Mouse (Mus musculus): ENCODE results near the gene Spsb2. TPM values are rescaled to one million over a fixed set of nuclear protein-coding genes. Genes with fewer than 3 reads are reported as not detected.

Gene Spsb2
- polyA plus RNA-seq (2016; fragmentation: Nextera tagmentation; extraction: Ambion mirVana), result 7.4 and 8.9 TPM in 2 replicates

GRCm38 (mm10) chr6:124808358-124809012, at the start of gene Spsb2:
TSS of gene Spsb2 (plus strand) at chr6:124808661.
- Histone ChIP-seq H3K27me3 (ENCODE audit: poor library complexity, severe bottlenecking) (no peaks in the 10 kb centered on the region), H3K9me3 (no peaks in the 10 kb centered on the region), H3K27ac (peak within 1 kb of the TSS; percentile 83), H3K4me1 (peaks cover 80% of the 10 kb centered on the region), H3K4me3 (peak within 1 kb of the TSS; percentile 56), H3K36me3 (replicated peaks) (peaks cover 35% of the 10 kb centered on the region)
- 3% methylated on average over 29 of the region's 29 CpGs for WGBS
- DNase-seq (ENCODE audit: extremely low spot score, low spot score), result peak; percentile 83

GRCm38 (mm10) chr6:124758849-124759232, 49.6 kb upstream of the Spsb2 start:
- Histone ChIP-seq H3K4me3 (peak overlapping the region; percentile 91), H3K4me1 (peaks cover 49% of the 10 kb centered on the region), H3K9me3 (no peaks in the 10 kb centered on the region), H3K27ac (peak overlapping the region; percentile 99), H3K36me3 (replicated peaks) (0 out of 2 replicates have a peak, but pooled peaks cover 2% of the 10 kb centered on the region), H3K27me3 (ENCODE audit: poor library complexity, severe bottlenecking) (peaks cover 8% of the 10 kb centered on the region)
- WGBS, result 71% methylated on average over 2 of the region's 2 CpGs
- no peak for DNase-seq (ENCODE audit: extremely low spot score, low spot score)

GRCm38 (mm10) chr6:124759259-124759658, 49.2 kb upstream of the Spsb2 start:
- no peaks in the 10 kb centered on the region for H3K9me3 ChIP-seq
- peaks cover 12% of the 10 kb centered on the region for H3K27me3 ChIP-seq (ENCODE audit: poor library complexity, severe bottlenecking)
- peak overlapping the region; percentile 99 for H3K27ac ChIP-seq
- peak; percentile 78 for DNase-seq (ENCODE audit: extremely low spot score, low spot score)
- 6% methylated on average over 5 of the region's 5 CpGs for WGBS
- H3K4me1 ChIP-seq, result peaks cover 45% of the 10 kb centered on the region
- peak overlapping the region; percentile 91 for H3K4me3 ChIP-seq
- H3K36me3 ChIP-seq (replicated peaks), result 0 out of 2 replicates have a peak, but pooled peaks cover 2% of the 10 kb centered on the region

- WGBS, result 83% methylated on average over 7 of the region's 7 CpGs
- no peaks in the 10 kb centered on the region for H3K36me3 ChIP-seq (replicated peaks)
- peaks cover 45% of the 10 kb centered on the region for H3K4me1 ChIP-seq
- H3K27ac ChIP-seq, result no peak overlapping the region
- no peak for DNase-seq (ENCODE audit: extremely low spot score, low spot score)
- H3K9me3 ChIP-seq, result no peaks in the 10 kb centered on the region
- peaks cover 65% of the 10 kb centered on the region for H3K27me3 ChIP-seq (ENCODE audit: poor library complexity, severe bottlenecking)
- no peak overlapping the region for H3K4me3 ChIP-seq
Observed at GRCm38 (mm10) chr6:124765951-124766350, 42.5 kb upstream of the Spsb2 start.

- H3K9me3 ChIP-seq, result no peaks in the 10 kb centered on the region
- WGBS, result 32% methylated on average over 4 of the region's 4 CpGs
- no peaks in the 10 kb centered on the region for H3K36me3 ChIP-seq (replicated peaks)
- peaks cover 76% of the 10 kb centered on the region for H3K27me3 ChIP-seq (ENCODE audit: poor library complexity, severe bottlenecking)
- H3K4me1 ChIP-seq, result peaks cover 45% of the 10 kb centered on the region
- peak overlapping the region; percentile 81 for H3K27ac ChIP-seq
- DNase-seq (ENCODE audit: extremely low spot score, low spot score), result no peak
- H3K4me3 ChIP-seq, result peak overlapping the region; percentile 64
Observed at GRCm38 (mm10) chr6:124767536-124767919, 40.9 kb upstream of the Spsb2 start.

GRCm38 (mm10) chr6:124767920-124768703, 40.3 kb upstream of the Spsb2 start:
- 17% methylated on average over 19 of the region's 19 CpGs for WGBS
- H3K27me3 ChIP-seq (ENCODE audit: poor library complexity, severe bottlenecking), result peaks cover 79% of the 10 kb centered on the region
- H3K4me1 ChIP-seq, result peaks cover 45% of the 10 kb centered on the region
- peak overlapping the region; percentile 64 for H3K4me3 ChIP-seq
- H3K36me3 ChIP-seq (replicated peaks), result no peaks in the 10 kb centered on the region
- no peaks in the 10 kb centered on the region for H3K9me3 ChIP-seq
- DNase-seq (ENCODE audit: extremely low spot score, low spot score), result peak; percentile 38
- peak overlapping the region; percentile 81 for H3K27ac ChIP-seq

- DNase-seq (ENCODE audit: extremely low spot score, low spot score), result no peak
- Histone ChIP-seq H3K9me3 (no peaks in the 10 kb centered on the region), H3K4me1 (peaks cover 45% of the 10 kb centered on the region), H3K36me3 (replicated peaks) (no peaks in the 10 kb centered on the region), H3K27me3 (ENCODE audit: poor library complexity, severe bottlenecking) (peaks cover 80% of the 10 kb centered on the region), H3K27ac (peak overlapping the region; percentile 81; the same call in 1 of the 2 replicates), H3K4me3 (peak overlapping the region; percentile 64)
- WGBS, result 3% methylated on average over 9 of the region's 9 CpGs
Observed at GRCm38 (mm10) chr6:124768704-124769044, 39.8 kb upstream of the Spsb2 start.

- WGBS, result under 1% methylated on average over 49 of the region's 54 CpGs
- peak within 1 kb of the TSS; percentile 81 for H3K27ac ChIP-seq
Observed at GRCm38 (mm10) chr6:124769101-124769765, 39.2 kb upstream of the Spsb2 start, which contains the start of gene Eno2. TSS of gene Eno2 (minus strand) at chr6:124769673.

GRCm38 (mm10) chr6:124770013-124770412, 38.4 kb upstream of the Spsb2 start:
- Histone ChIP-seq H3K27ac (peak overlapping the region; percentile 81), H3K4me1 (peaks cover 45% of the 10 kb centered on the region), H3K9me3 (no peaks in the 10 kb centered on the region), H3K36me3 (replicated peaks) (no peaks in the 10 kb centered on the region), H3K27me3 (ENCODE audit: poor library complexity, severe bottlenecking) (peaks cover 72% of the 10 kb centered on the region), H3K4me3 (peak overlapping the region; percentile 64)
- DNase-seq (ENCODE audit: extremely low spot score, low spot score), result no peak
- WGBS, result 56% methylated on average over 7 of the region's 7 CpGs

More at GRCm38 (mm10) chr6:124769101-124769765, 39.2 kb upstream of the Spsb2 start, which contains the start of gene Eno2:
- H3K27me3 ChIP-seq (ENCODE audit: poor library complexity, severe bottlenecking), result peaks cover 75% of the 10 kb centered on the region
- no peaks in the 10 kb centered on the region for H3K36me3 ChIP-seq (replicated peaks)
- H3K4me1 ChIP-seq, result peaks cover 45% of the 10 kb centered on the region
- peak; percentile 60 for DNase-seq (ENCODE audit: extremely low spot score, low spot score)
- peak within 1 kb of the TSS; percentile 64 for H3K4me3 ChIP-seq
- no peaks in the 10 kb centered on the region for H3K9me3 ChIP-seq

- peaks cover 72% of the 10 kb centered on the region for H3K27me3 ChIP-seq (ENCODE audit: poor library complexity, severe bottlenecking)
- peaks cover 45% of the 10 kb centered on the region for H3K4me1 ChIP-seq
- DNase-seq (ENCODE audit: extremely low spot score, low spot score), result no peak
- WGBS, result 89% methylated on average over 15 of the region's 15 CpGs
- H3K9me3 ChIP-seq, result no peaks in the 10 kb centered on the region
- no peaks in the 10 kb centered on the region for H3K36me3 ChIP-seq (replicated peaks)
- H3K4me3 ChIP-seq, result no peak overlapping the region
- no peak overlapping the region for H3K27ac ChIP-seq
Observed at GRCm38 (mm10) chr6:124770511-124770910, 38.0 kb upstream of the Spsb2 start.

- Histone ChIP-seq H3K4me1 (peaks cover 43% of the 10 kb centered on the region), H3K4me3 (peak within 1 kb of the TSS; percentile 52), H3K27ac (peak within 1 kb of the TSS; percentile 81), H3K36me3 (replicated peaks) (no peaks in the 10 kb centered on the region), H3K9me3 (no peaks in the 10 kb centered on the region), H3K27me3 (ENCODE audit: poor library complexity, severe bottlenecking) (peaks cover 30% of the 10 kb centered on the region)
- peak; percentile 76 for DNase-seq (ENCODE audit: extremely low spot score, low spot score)
- WGBS, result 3% methylated on average over 23 of the region's 23 CpGs
Observed at GRCm38 (mm10) chr6:124779222-124779983, 29.1 kb upstream of the Spsb2 start, which contains the start of gene Lrrc23. TSS of gene Lrrc23 (minus strand) at chr6:124779727.

- H3K4me1 ChIP-seq, result peaks cover 43% of the 10 kb centered on the region
- H3K9me3 ChIP-seq, result no peaks in the 10 kb centered on the region
- H3K27me3 ChIP-seq (ENCODE audit: poor library complexity, severe bottlenecking), result peaks cover 30% of the 10 kb centered on the region
- H3K4me3 ChIP-seq, result peak overlapping the region; percentile 52
- H3K27ac ChIP-seq, result peak overlapping the region; percentile 81
- 2% methylated on average over 10 of the region's 10 CpGs for WGBS
- DNase-seq (ENCODE audit: extremely low spot score, low spot score), result peak; percentile 67
- H3K36me3 ChIP-seq (replicated peaks), result no peaks in the 10 kb centered on the region
Observed at GRCm38 (mm10) chr6:124779984-124780416, 28.5 kb upstream of the Spsb2 start.
